Mouse (Mus musculus): Measurements from ENCODE around the gene Ptgr2.

DNA sequence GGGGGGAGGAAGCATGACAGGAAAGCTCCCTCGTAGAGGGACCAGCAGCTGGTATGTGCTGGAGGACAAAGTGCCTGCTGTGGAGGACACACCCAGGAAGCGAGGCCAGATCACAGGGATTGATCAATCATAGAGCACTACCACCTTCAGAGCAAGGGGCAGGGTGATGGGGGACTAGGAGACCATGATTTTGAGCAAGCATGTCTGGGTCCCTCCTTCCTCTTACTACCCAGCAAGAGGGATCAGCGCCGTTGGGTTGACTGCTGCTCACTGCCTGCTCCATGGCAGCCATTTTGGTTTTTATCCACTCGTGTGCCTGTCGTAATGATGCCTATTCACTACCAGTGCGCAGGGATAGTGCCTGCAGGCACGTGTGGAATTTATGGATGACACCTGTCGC lies 79.3 kb downstream of the Ptgr2 start:
- TF ChIP-seq CTCF (IDR thresholded peaks at IDR 0.05; ENCODE audit: low read depth) (no peak), EP300 (IDR thresholded peaks at IDR 0.05; ENCODE audit: low read depth) (no peak)

All from liver, postnatal 0 days (tissue).